Mouse (Mus musculus): ENCODE results near the gene Anxa5.

Gene Anxa5

GRCm38 (mm10) chr3:36488899-36489589 is 13.3 kb upstream of the Anxa5 start:
- DNase-seq (ENCODE audit: extremely low read depth, low read depth, low spot score) = no peak

- DNase-seq (ENCODE audit: extremely low read depth, low read depth, low spot score) = no peak
Observed at GRCm38 (mm10) chr3:36488367-36488766, 12.7 kb upstream of the Anxa5 start.

- DNase-seq (ENCODE audit: extremely low read depth, low read depth, low spot score) = no peak
Observed at GRCm38 (mm10) chr3:36486881-36487280, 11.2 kb upstream of the Anxa5 start.

- no peak for DNase-seq (ENCODE audit: extremely low read depth, low read depth, low spot score)
Observed at GRCm38 (mm10) chr3:36486176-36486575, 10.5 kb upstream of the Anxa5 start.

- DNase-seq (ENCODE audit: extremely low read depth, low read depth, low spot score) = no peak
Observed at GRCm38 (mm10) chr3:36484292-36484691, 8.6 kb upstream of the Anxa5 start.

GRCm38 (mm10) chr3:36482940-36483339 is 7.2 kb upstream of the Anxa5 start:
- DNase-seq (ENCODE audit: extremely low read depth, low read depth, low spot score) = no peak

- DNase-seq (ENCODE audit: extremely low read depth, low read depth, low spot score) = no peak
Observed at GRCm38 (mm10) chr3:36481776-36482193, 6.1 kb upstream of the Anxa5 start.

- DNase-seq (ENCODE audit: extremely low read depth, low read depth, low spot score) = no peak
Observed at GRCm38 (mm10) chr3:36480486-36480885, 4.8 kb upstream of the Anxa5 start.

GRCm38 (mm10) chr3:36478776-36479175 is 3.1 kb upstream of the Anxa5 start:
- no peak for DNase-seq (ENCODE audit: extremely low read depth, low read depth, low spot score)

GRCm38 (mm10) chr3:36476261-36477155 is 814 bp upstream of the Anxa5 start:
- DNase-seq (ENCODE audit: extremely low read depth, low read depth, low spot score) = no peak

GRCm38 (mm10) chr3:36474938-36475483 is 683 bp downstream of the Anxa5 start:
- DNase-seq (ENCODE audit: extremely low read depth, low read depth, low spot score) = no peak

- no peak for DNase-seq (ENCODE audit: extremely low read depth, low read depth, low spot score)
Observed at GRCm38 (mm10) chr3:36474421-36474820, 1.3 kb downstream of the Anxa5 start.

GRCm38 (mm10) chr3:36473222-36473621 is 2.5 kb downstream of the Anxa5 start:
- no peak for DNase-seq (ENCODE audit: extremely low read depth, low read depth, low spot score)

GRCm38 (mm10) chr3:36471856-36472255 is 3.8 kb downstream of the Anxa5 start:
- DNase-seq (ENCODE audit: extremely low read depth, low read depth, low spot score) = no peak

GRCm38 (mm10) chr3:36468871-36469270 is 6.8 kb downstream of the Anxa5 start:
- no peak for DNase-seq (ENCODE audit: extremely low read depth, low read depth, low spot score)

GRCm38 (mm10) chr3:36467632-36468031 is 8.1 kb downstream of the Anxa5 start:
- DNase-seq (ENCODE audit: extremely low read depth, low read depth, low spot score) = no peak

GRCm38 (mm10) chr3:36465538-36465937 is 10.2 kb downstream of the Anxa5 start:
- no peak for DNase-seq (ENCODE audit: extremely low read depth, low read depth, low spot score)

- no peak for DNase-seq (ENCODE audit: extremely low read depth, low read depth, low spot score)
Observed at GRCm38 (mm10) chr3:36462348-36462747, 13.3 kb downstream of the Anxa5 start.

- DNase-seq (ENCODE audit: extremely low read depth, low read depth, low spot score) = no peak
Observed at GRCm38 (mm10) chr3:36461819-36462218, 13.9 kb downstream of the Anxa5 start.

- no peak for DNase-seq (ENCODE audit: extremely low read depth, low read depth, low spot score)
Observed at GRCm38 (mm10) chr3:36460717-36461116, 15.0 kb downstream of the Anxa5 start.

GRCm38 (mm10) chr3:36455566-36455965 is 20.1 kb downstream of the Anxa5 start:
- no peak for DNase-seq (ENCODE audit: extremely low read depth, low read depth, low spot score)

- DNase-seq (ENCODE audit: extremely low read depth, low read depth, low spot score) = no peak
Observed at GRCm38 (mm10) chr3:36455124-36455523, 20.6 kb downstream of the Anxa5 start.

All from fat pad, adult 2 months (tissue).